Mouse (Mus musculus): ENCODE results near the gene Xkrx.

DNA sequence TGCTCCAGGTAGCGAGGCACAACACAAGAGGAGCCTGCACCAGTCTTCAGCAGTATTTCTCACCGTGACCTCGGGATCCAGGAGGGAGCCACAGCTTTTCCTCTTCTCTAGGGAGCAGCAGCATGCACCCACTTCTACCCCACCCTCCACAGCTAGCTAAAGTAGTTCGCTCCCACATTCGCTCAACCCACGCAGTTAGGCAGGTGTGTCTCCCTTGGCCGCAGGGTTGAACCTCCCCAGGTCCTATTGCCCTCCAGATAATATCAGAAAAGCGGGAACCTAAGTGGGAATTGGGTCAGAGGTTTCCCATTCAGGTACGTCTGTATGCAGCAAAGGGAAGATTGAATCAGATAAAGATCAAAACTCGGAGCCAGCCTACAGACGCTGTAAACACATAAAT, 950 bp upstream of the Xkrx start:
- TF ChIP-seq CTCF (IDR thresholded peaks at IDR 0.05; ENCODE audit: low read depth) (no peak), EP300 (optimal IDR thresholded peaks at IDR 0.05) (no peak)
